28 mouse cellular contexts compared by ENCODE assay signal in genomic region chr19:42571291-42571690, GRCm38 (mm10). TPM values are rescaled to one million over a fixed set of nuclear protein-coding genes. Genes with fewer than 3 reads are reported as not detected.
DNase-seq lines count a peak whose midpoint lies in the region; ATAC-seq lines count a peak whose summit lies in the region.
"Had no signal": no experiment of that assay in that cellular context is flagged by ENCODE, and none has a peak within 500 bp of the region (broad histone marks: within the 10 kb centered on the region; RNA-seq: fewer than 3 reads in every experiment).

No protein-coding gene starts in this region.

- 0 out of 2 replicates have a peak overlapping the region, but pooled peaks have one; percentile 10 for H3K27ac ChIP-seq in neural tube, embryonic 13.5 days (replicated peaks)
- no peak overlapping the region for H3K27ac ChIP-seq in midbrain, embryonic 16.5 days (ENCODE audit: low read length)
- H3K27ac ChIP-seq: embryonic facial prominence, embryonic 13.5 days; gastrocnemius, adult 2 months; hindbrain, embryonic 15.5 days; intestine, embryonic 15.5 days; limb, embryonic 12.5 days; stomach, postnatal 0 days had no signal

- peaks cover 14% of the 10 kb centered on the region for H3K4me1 ChIP-seq in neural tube, embryonic 13.5 days (replicated peaks)
- peaks cover 9% of the 10 kb centered on the region; the same call in 1 of the 2 replicates for H3K4me1 ChIP-seq in midbrain, embryonic 16.5 days (ENCODE audit: control insufficient read depth, insufficient read depth, low read length)
- H3K4me1 ChIP-seq: intestine, embryonic 15.5 days; limb, embryonic 12.5 days had no signal

- 68% methylated on average over 4 of the region's 4 CpGs for WGBS in neural tube, embryonic 13.5 days
- WGBS in midbrain, embryonic 16.5 days = 33% methylated on average over 4 of the region's 4 CpGs

- no peak for DNase-seq in frontal cortex, postnatal 14 days (ENCODE audit: low spot score in 2 of 2)
- no peak for DNase-seq in neural tube, embryonic 10.5 days (ENCODE audit: extremely low spot score, low spot score)
- peak; percentile 75 for DNase-seq in retina, postnatal 7 days (ENCODE audit: low read depth, low spot score)
- no peak for DNase-seq in cerebellum, adult 11 months
- DNase-seq: adrenal gland, postnatal 36 days; cerebellum, adult 2 months; cerebellum, postnatal 36 days; embryo, embryonic 11 days; gastrocnemius, adult 2 months; kidney, adult 8-10 months; kidney, postnatal 10 days; right cerebral cortex, postnatal 14 days; thymus, adult 2 months; thymus, postnatal 4 days had no signal

- H3K27me3 ChIP-seq in neural tube, embryonic 13.5 days = no peaks in the 10 kb centered on the region
- H3K27me3 ChIP-seq in midbrain, embryonic 16.5 days (ENCODE audit: control insufficient read depth, insufficient read depth, low read depth, low read length) = no peaks in the 10 kb centered on the region
- H3K27me3 ChIP-seq: embryonic facial prominence, embryonic 13.5 days; hindbrain, embryonic 15.5 days; intestine, embryonic 15.5 days; limb, embryonic 12.5 days; Patski had no signal

- H3K4me2 ChIP-seq in neural tube, embryonic 13.5 days = no peak overlapping the region
- no peak overlapping the region for H3K4me2 ChIP-seq in midbrain, embryonic 16.5 days (ENCODE audit: low read length)
- H3K4me2 ChIP-seq: embryonic facial prominence, embryonic 13.5 days; hindbrain, embryonic 15.5 days; intestine, embryonic 15.5 days; limb, embryonic 12.5 days; liver, embryonic 11.5 days had no signal

- peak; percentile 20; the same call in 1 of the 2 replicates for ATAC-seq in frontal cortex, adult (ENCODE audit: low TSS enrichment)
- ATAC-seq in neural tube, embryonic 13.5 days (ENCODE audit: low read depth) = no peak
- ATAC-seq in midbrain, embryonic 16.5 days = peak; percentile 28; the same call in 1 of the 2 replicates
- no peak for ATAC-seq in cerebellum, adult (ENCODE audit: insufficient number of reproducible peaks, low FRiP score, low TSS enrichment)
- ATAC-seq: intestine, embryonic 15.5 days; lung, postnatal 0 days; Patski had no signal

- no peaks in the 10 kb centered on the region for H3K36me3 ChIP-seq in neural tube, embryonic 13.5 days
- no peaks in the 10 kb centered on the region for H3K36me3 ChIP-seq in midbrain, embryonic 16.5 days (ENCODE audit: control insufficient read depth, insufficient read depth, low read length)
- H3K36me3 ChIP-seq: embryonic facial prominence, embryonic 13.5 days; hindbrain, embryonic 15.5 days; intestine, embryonic 15.5 days; limb, embryonic 12.5 days had no signal

- H3K9ac ChIP-seq in neural tube, embryonic 13.5 days = no peak overlapping the region; the same call in 1 of the 2 replicates
- H3K9ac ChIP-seq in midbrain, embryonic 16.5 days (ENCODE audit: low read depth, low read length) = no peak overlapping the region
- H3K9ac ChIP-seq: embryonic facial prominence, embryonic 13.5 days; hindbrain, embryonic 15.5 days; intestine, embryonic 15.5 days; limb, embryonic 12.5 days; liver, postnatal 0 days had no signal

- no peak overlapping the region for H3K4me3 ChIP-seq in neural tube, embryonic 13.5 days
- H3K4me3 ChIP-seq in midbrain, embryonic 16.5 days (ENCODE audit: low read depth, low read length) = no peak overlapping the region
- H3K4me3 ChIP-seq: embryonic facial prominence, embryonic 13.5 days; erythroblast, embryonic 14.5 days; gastrocnemius, adult 2 months; hindbrain, embryonic 15.5 days; intestine, embryonic 15.5 days; limb, embryonic 12.5 days had no signal

- H3K9me3 ChIP-seq in neural tube, embryonic 13.5 days = no peaks in the 10 kb centered on the region
- no peaks in the 10 kb centered on the region for H3K9me3 ChIP-seq in midbrain, embryonic 16.5 days (replicated peaks; ENCODE audit: control insufficient read depth, low read length, poor library complexity, severe bottlenecking)
- H3K9me3 ChIP-seq: embryonic facial prominence, embryonic 13.5 days; hindbrain, embryonic 15.5 days; intestine, embryonic 15.5 days; limb, embryonic 12.5 days had no signal

RNA-seq across cellular contexts. Expression of gene Loxl4, which starts 41.3 kb away (rescaled TPM):
- polyA plus RNA-seq in neural tube, embryonic 13.5 days (2015; fragmentation: Nextera tagmentation; extraction: Ambion mirVana) = 0.21 and 0.44 TPM in 2 replicates
- 0.13 and 0.17 TPM in 2 replicates for polyA plus RNA-seq in midbrain, embryonic 16.5 days (2015; fragmentation: Nextera tagmentation; extraction: Ambion mirVana)
- polyA plus RNA-seq: erythroblast, embryonic 14.5 days; hindbrain, embryonic 15.5 days had no signal

RNA-seq across cellular contexts. Expression of gene R3hcc1l, which starts 52.7 kb away (rescaled TPM):
- 15.9 and 16.2 TPM in 2 replicates for polyA plus RNA-seq in neural tube, embryonic 13.5 days (2015; fragmentation: Nextera tagmentation; extraction: Ambion mirVana)
- polyA plus RNA-seq in midbrain, embryonic 16.5 days (2015; fragmentation: Nextera tagmentation; extraction: Ambion mirVana) = 13.7 and 17.4 TPM in 2 replicates

Comparison
In these comparisons a context has a peak if more than half of its experiments do, and no peak if none do; other contexts are left out.
1. ATAC-seq: peak in frontal cortex, adult (single experiment) and midbrain, embryonic 16.5 days (single experiment); none in neural tube, embryonic 13.5 days (single experiment) and cerebellum, adult (single experiment).